ENCODE assay signal across 9 mouse cellular contexts in the genomic region with DNA sequence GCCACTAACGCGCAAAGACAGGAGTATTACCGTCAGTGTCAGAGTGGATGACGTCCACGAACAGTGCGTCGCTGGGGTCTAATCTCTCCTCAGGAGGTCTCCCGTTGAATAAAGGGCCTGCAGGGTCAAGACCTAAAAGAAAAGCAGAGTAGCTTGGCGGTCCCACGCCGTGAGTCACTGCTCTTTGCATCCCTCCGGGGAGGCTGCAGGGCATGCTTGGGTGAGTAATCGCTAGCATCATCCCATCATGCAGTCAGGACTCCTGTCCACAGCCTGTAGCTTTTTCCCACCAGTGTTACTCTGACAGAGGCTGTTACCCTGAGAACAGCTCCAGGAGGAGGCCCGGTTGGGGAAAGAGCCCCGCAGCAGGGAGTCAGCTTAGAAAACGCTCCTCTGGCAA. TPM values are rescaled to one million over a fixed set of nuclear protein-coding genes. Genes with fewer than 3 reads are reported as not detected.
A peak's percentile ranks its signal among the peaks of the same experiment; 100 is the strongest.
DNase-seq lines count a peak whose midpoint lies in the region; ATAC-seq and TF ChIP-seq lines count a peak whose summit lies in the region.
"Had no signal": no experiment of that assay in that cellular context is flagged by ENCODE, and none has a peak within 500 bp of the region (broad histone marks: within the 10 kb centered on the region; RNA-seq: fewer than 3 reads in every experiment).

No protein-coding gene starts in this region.

- H3K27ac ChIP-seq in cerebellum, adult 2 months (ENCODE audit: insufficient read depth, low read length): no peak overlapping the region
- H3K27ac ChIP-seq in neural tube, embryonic 11.5 days (ENCODE audit: low read depth, low read length): no peak overlapping the region
- no peak overlapping the region for H3K27ac ChIP-seq in intestine, embryonic 15.5 days
- no peak overlapping the region for H3K27ac ChIP-seq in stomach, postnatal 0 days (replicated peaks)

- WGBS in cerebellum, adult 2 months: under 1% methylated on average over 16 of the region's 16 CpGs
- 3% methylated on average over 16 of the region's 16 CpGs for WGBS in neural tube, embryonic 11.5 days
- 13% methylated on average over 16 of the region's 16 CpGs for WGBS in intestine, embryonic 15.5 days
- 9% methylated on average over 16 of the region's 16 CpGs for WGBS in stomach, postnatal 0 days

- no peak for TF ChIP-seq CTCF in cerebellum, adult 2 months (IDR thresholded peaks at IDR 0.05; ENCODE audit: borderline replicate concordance, insufficient read depth, low read depth, low read length)
- TF ChIP-seq CTCF in stomach, postnatal 0 days (IDR thresholded peaks at IDR 0.05; ENCODE audit: low read depth): no peak

- TF ChIP-seq EP300 in stomach, postnatal 0 days (optimal IDR thresholded peaks at IDR 0.05): no peak

- no peak overlapping the region for H3K9ac ChIP-seq in neural tube, embryonic 11.5 days (ENCODE audit: low read length)
- H3K9ac ChIP-seq in intestine, embryonic 15.5 days: 0 out of 2 replicates have a peak overlapping the region, but pooled peaks have one; percentile 11
- no peak overlapping the region for H3K9ac ChIP-seq in stomach, postnatal 0 days (ENCODE audit: low read length)

- peak; percentile 8 to 19 for DNase-seq in cerebellum, adult 2 months
- DNase-seq in cerebellum, adult 18-20 months: no peak
- peak; percentile 14 for DNase-seq in neural tube, embryonic 11.5 days (ENCODE audit: low spot score)
- DNase-seq in neural tube, embryonic 10.5 days (ENCODE audit: extremely low spot score, low spot score): no peak
- DNase-seq in stomach, postnatal 0 days (ENCODE audit: low spot score): no peak
- DNase-seq in spleen, postnatal 10 days (ENCODE audit: low spot score in 2 of 2): no peak
- DNase-seq in ovary, adult 18-20 months (ENCODE audit: low spot score): no peak

- H3K4me1 ChIP-seq in cerebellum, adult 2 months (ENCODE audit: control insufficient read depth, insufficient read depth, low read length): no peaks in the 10 kb centered on the region; the same call in 1 of the 2 replicates
- no peaks in the 10 kb centered on the region for H3K4me1 ChIP-seq in neural tube, embryonic 11.5 days (ENCODE audit: control insufficient read depth, insufficient read depth, low read length)
- H3K4me1 ChIP-seq in intestine, embryonic 15.5 days (replicated peaks): 0 out of 2 replicates have a peak, but pooled peaks cover 3% of the 10 kb centered on the region
- no peaks in the 10 kb centered on the region for H3K4me1 ChIP-seq in stomach, postnatal 0 days (replicated peaks; ENCODE audit: control insufficient read depth, insufficient read depth)

- no peaks in the 10 kb centered on the region for H3K9me3 ChIP-seq in neural tube, embryonic 11.5 days (ENCODE audit: control insufficient read depth, low read length)
- H3K9me3 ChIP-seq in intestine, embryonic 15.5 days: no peaks in the 10 kb centered on the region
- no peaks in the 10 kb centered on the region for H3K9me3 ChIP-seq in stomach, postnatal 0 days (ENCODE audit: control insufficient read depth, low read length)

- H3K4me2 ChIP-seq in neural tube, embryonic 11.5 days (ENCODE audit: low read depth): peak overlapping the region; percentile 13
- peak overlapping the region; percentile 37 for H3K4me2 ChIP-seq in intestine, embryonic 15.5 days (replicated peaks)
- peak overlapping the region; percentile 36 for H3K4me2 ChIP-seq in stomach, postnatal 0 days (replicated peaks; ENCODE audit: low read depth)

- H3K36me3 ChIP-seq in neural tube, embryonic 11.5 days (ENCODE audit: control insufficient read depth, insufficient read depth, low read length): no peaks in the 10 kb centered on the region
- H3K36me3 ChIP-seq in intestine, embryonic 15.5 days: no peaks in the 10 kb centered on the region
- H3K36me3 ChIP-seq in stomach, postnatal 0 days (ENCODE audit: control insufficient read depth, insufficient read depth, low read length): no peaks in the 10 kb centered on the region

- H3K27me3 ChIP-seq in cerebellum, adult 2 months (ENCODE audit: control insufficient read depth, insufficient read depth, low read length): no peaks in the 10 kb centered on the region
- H3K27me3 ChIP-seq in neural tube, embryonic 11.5 days (ENCODE audit: control insufficient read depth, insufficient read depth, low read length): no peaks in the 10 kb centered on the region
- H3K27me3 ChIP-seq in intestine, embryonic 15.5 days (replicated peaks): no peaks in the 10 kb centered on the region
- no peaks in the 10 kb centered on the region for H3K27me3 ChIP-seq in stomach, postnatal 0 days (ENCODE audit: control insufficient read depth, insufficient read depth, low read length)

- H3K4me3 ChIP-seq in cerebellum, adult 2 months (replicated peaks; ENCODE audit: insufficient read depth, low read depth, low read length): no peak overlapping the region
- H3K4me3 ChIP-seq in neural tube, embryonic 11.5 days (ENCODE audit: low read depth, low read length): no peak overlapping the region
- no peak overlapping the region for H3K4me3 ChIP-seq in intestine, embryonic 15.5 days (replicated peaks)
- no peak overlapping the region for H3K4me3 ChIP-seq in stomach, postnatal 0 days (ENCODE audit: low read depth, low read length)
- H3K4me3 ChIP-seq: erythroblast, embryonic 14.5 days had no signal

- TF ChIP-seq POLR2A in cerebellum, adult 2 months (IDR thresholded peaks at IDR 0.05; ENCODE audit: borderline replicate concordance, insufficient read depth, low read length): no peak

- no peak for ATAC-seq in neural tube, embryonic 11.5 days (ENCODE audit: insufficient read depth, low FRiP score, low TSS enrichment)
- no peak for ATAC-seq in intestine, embryonic 15.5 days
- ATAC-seq in stomach, postnatal 0 days (ENCODE audit: low FRiP score, low TSS enrichment): no peak

RNA-seq across cellular contexts. Expression of gene Liph, which starts 19.3 kb away (rescaled TPM):
- polyA plus RNA-seq in cerebellum, adult 2 months (2012; rRNA removed): 0.44 and 0.62 TPM in 2 replicates
- polyA plus RNA-seq in neural tube, embryonic 11.5 days (2014; fragmentation: Nextera tagmentation; extraction: Ambion mirVana): 0.22 and 0.41 TPM in 2 replicates
- 23.1 and 24.3 TPM in 2 replicates for polyA plus RNA-seq in intestine, embryonic 15.5 days (2015; fragmentation: Nextera tagmentation; extraction: Ambion mirVana)
- 34.6 and 35.2 TPM in 2 replicates for polyA plus RNA-seq in stomach, postnatal 0 days (2015; fragmentation: Nextera tagmentation; extraction: Ambion mirVana)

RNA-seq across cellular contexts. Expression of gene Tmem41a, which starts 28.9 kb away (rescaled TPM):
- polyA plus RNA-seq in cerebellum, adult 2 months (2012; rRNA removed): 39.9 and 41.1 TPM in 2 replicates
- polyA plus RNA-seq in neural tube, embryonic 11.5 days (2014; fragmentation: Nextera tagmentation; extraction: Ambion mirVana): 52.0 and 55.7 TPM in 2 replicates
- 85.2 and 90.8 TPM in 2 replicates for polyA plus RNA-seq in intestine, embryonic 15.5 days (2015; fragmentation: Nextera tagmentation; extraction: Ambion mirVana)
- polyA plus RNA-seq in stomach, postnatal 0 days (2015; fragmentation: Nextera tagmentation; extraction: Ambion mirVana): 37.6 TPM in 2 replicates

RNA-seq across cellular contexts. Expression of gene Senp2, which starts 33.1 kb away (rescaled TPM):
- 57.7 and 58.9 TPM in 2 replicates for polyA plus RNA-seq in cerebellum, adult 2 months (2012; rRNA removed)
- 64.7 and 71.7 TPM in 2 replicates for polyA plus RNA-seq in neural tube, embryonic 11.5 days (2014; fragmentation: Nextera tagmentation; extraction: Ambion mirVana)
- polyA plus RNA-seq in intestine, embryonic 15.5 days (2015; fragmentation: Nextera tagmentation; extraction: Ambion mirVana): 32.8 and 36.0 TPM in 2 replicates
- 18.8 and 19.2 TPM in 2 replicates for polyA plus RNA-seq in stomach, postnatal 0 days (2015; fragmentation: Nextera tagmentation; extraction: Ambion mirVana)

Comparison
In these comparisons a context has a peak if more than half of its experiments do, and no peak if none do; other contexts are left out.
1. DNase-seq: peak in cerebellum, adult 2 months (2 of 2) and neural tube, embryonic 11.5 days (single experiment); none in cerebellum, adult 18-20 months (0 of 2), neural tube, embryonic 10.5 days (single experiment), stomach, postnatal 0 days (single experiment), spleen, postnatal 10 days (0 of 2) and ovary, adult 18-20 months (single experiment).
2. RNA of gene Liph, which starts 19.3 kb away (polyA plus RNA-seq): 34.6 to 35.2 TPM in stomach, postnatal 0 days and 23.1 to 24.3 TPM in intestine, embryonic 15.5 days; 0.44 to 0.62 TPM in cerebellum, adult 2 months and 0.22 to 0.41 TPM in neural tube, embryonic 11.5 days; every median in the first group is over 10 times any median in the second.
3. Peak in every context shown above with its lines, with median percentiles within 50 percentile points of each other: H3K4me2 ChIP-seq.